Mouse (Mus musculus): ENCODE results near the gene Defa28. TPM values are rescaled to one million over a fixed set of nuclear protein-coding genes. Genes with fewer than 3 reads are reported as not detected.

Gene Defa28
- not detected for total RNA-seq (2023)

GRCm38 (mm10) chr8:21582706-21583105 is at the start of gene Defa28:
Defa28 (plus strand) TSS chr8:21583006.

GRCm38 (mm10) chr8:21565086-21565485 is 17.7 kb upstream of the Defa28 start, which contains the start of gene Defa37:
Defa37 (plus strand) TSS chr8:21565386.

GRCm38 (mm10) chr8:21594408-21594807 is 11.6 kb downstream of the Defa28 start, which contains the start of gene Gm7861:
Gm7861 (minus strand) TSS chr8:21594508.

GRCm38 (mm10) chr8:21617883-21618282 is 35.1 kb downstream of the Defa28 start, which contains the start of gene Defa26:
Defa26 (plus strand) TSS chr8:21618183.

Other genes with a start within 250 kb of the Defa28 start
- not detected for gene Defa2, start 204.5 kb upstream of the Defa28 start, total RNA-seq (2023)
- not detected for gene Defa33, start 191.2 kb upstream of the Defa28 start, total RNA-seq (2023)
- gene Defa36, start 155.6 kb upstream of the Defa28 start, total RNA-seq (2023) = not detected
- gene Gm7849, start 126.4 kb upstream of the Defa28 start, total RNA-seq (2023) = not detected
- not detected for gene Defa20, start 73.7 kb upstream of the Defa28 start, total RNA-seq (2023)
- not detected for gene Defa32, start 54.0 kb upstream of the Defa28 start, total RNA-seq (2023)
- gene Defa37, start 17.6 kb upstream of the Defa28 start, total RNA-seq (2023) = not detected
- not detected for gene Gm7861, start 11.5 kb downstream of the Defa28 start, total RNA-seq (2023)
- not detected for gene Defa26, start 35.2 kb downstream of the Defa28 start, total RNA-seq (2023)
- not detected for gene Defa17, start 72.8 kb downstream of the Defa28 start, total RNA-seq (2023)
- gene Defa34, start 82.8 kb downstream of the Defa28 start, total RNA-seq (2023) = not detected
- not detected for gene AY761184, start 120.6 kb downstream of the Defa28 start, total RNA-seq (2023)
- not detected for gene Defa24, start 151.5 kb downstream of the Defa28 start, total RNA-seq (2023)
- not detected for gene Defb50, start 240.5 kb downstream of the Defa28 start, total RNA-seq (2023)

All from monocyte, adult 59 days (primary cell).